Mouse (Mus musculus): ENCODE data around the gene Rgs3. TPM values are rescaled to one million over a fixed set of nuclear protein-coding genes. Genes with fewer than 3 reads are reported as not detected.
A peak's percentile ranks its signal among the peaks of the same experiment; 100 is the strongest.

The Rgs3 gene
- 10 to 100 TPM; 45.4 to 45.5 TPM for total RNA-seq (2021)
- long read RNA-seq, experiment 1, full-length matches to known transcripts, result 12 of 25 reads
- long read RNA-seq, experiment 1, partial matches to known transcripts, result 6 of 25 reads
- long read RNA-seq, experiment 1, other reads (novel, unspliced or antisense), result 7 of 25 reads
- long read RNA-seq, experiment 2, full-length matches to known transcripts, result 18 of 52 reads
- long read RNA-seq, experiment 2, partial matches to known transcripts, result 18 of 52 reads
- long read RNA-seq, experiment 2, other reads (novel, unspliced or antisense), result 16 of 52 reads

GRCm38 (mm10) chr4:62559797-62560329 lies at the start of gene Rgs3:
Gene Rgs3, plus strand, starts transcription at chr4:62559847.
- no peak for DNase-seq (ENCODE audit: low spot score in 2 of 2)

DNA sequence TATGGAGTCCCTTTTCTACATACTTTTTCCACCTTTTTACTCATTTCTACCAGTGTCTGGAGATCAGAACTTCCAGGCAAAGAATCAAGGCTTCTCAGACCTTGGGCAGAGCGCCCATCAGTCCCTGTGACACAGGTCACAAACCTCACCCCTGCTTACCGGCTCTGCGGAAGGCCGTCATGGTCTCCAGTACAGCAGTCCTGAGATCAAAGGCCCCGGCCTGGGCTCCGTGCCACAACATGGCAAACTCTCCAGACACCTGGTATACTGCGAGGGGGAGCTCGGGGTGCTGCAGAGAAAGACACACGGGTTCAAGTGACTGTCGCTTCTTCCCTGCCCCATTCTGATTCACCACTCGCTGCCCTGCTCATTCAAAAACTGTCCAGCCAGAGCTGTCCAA lies 49.7 kb upstream of the Rgs3 start:
- peak in 1 of 2 experiments; percentile 56 for DNase-seq (ENCODE audit: low spot score in 2 of 2)

DNA sequence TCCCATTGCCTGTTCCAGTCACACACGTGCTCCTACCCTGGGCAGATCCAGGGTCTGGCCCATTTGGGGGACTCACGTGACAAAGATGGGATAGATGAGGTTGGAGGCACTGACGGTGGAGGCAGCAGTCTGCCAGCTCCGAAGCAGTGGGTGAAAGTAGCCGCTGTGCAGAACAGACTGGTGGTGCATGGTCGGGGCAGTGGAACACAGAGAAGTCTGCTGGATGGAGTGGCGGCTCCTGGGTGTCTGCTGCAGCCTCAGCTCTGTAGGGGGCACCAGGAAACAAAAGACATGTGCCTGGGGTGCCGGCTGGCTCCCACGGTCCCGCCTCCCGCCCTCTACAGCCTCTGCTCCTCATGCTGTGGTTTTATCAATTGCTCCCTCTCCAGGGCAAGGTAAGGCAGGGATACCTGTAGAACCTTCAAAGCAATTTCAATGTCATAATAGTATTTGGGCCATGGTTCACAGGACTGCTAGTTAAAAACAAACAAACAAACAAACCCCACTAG lies 45.6 kb upstream of the Rgs3 start:
- DNase-seq (ENCODE audit: low spot score in 2 of 2), result no peak

- DNase-seq (ENCODE audit: low spot score in 2 of 2), result no peak
Observed at GRCm38 (mm10) chr4:62514995-62515394, 44.7 kb upstream of the Rgs3 start.

- no peak for DNase-seq (ENCODE audit: low spot score in 2 of 2)
Observed at GRCm38 (mm10) chr4:62515490-62515889, 44.2 kb upstream of the Rgs3 start.

- no peak for DNase-seq (ENCODE audit: low spot score in 2 of 2)
Observed at GRCm38 (mm10) chr4:62516079-62516478, 43.6 kb upstream of the Rgs3 start.

DNA sequence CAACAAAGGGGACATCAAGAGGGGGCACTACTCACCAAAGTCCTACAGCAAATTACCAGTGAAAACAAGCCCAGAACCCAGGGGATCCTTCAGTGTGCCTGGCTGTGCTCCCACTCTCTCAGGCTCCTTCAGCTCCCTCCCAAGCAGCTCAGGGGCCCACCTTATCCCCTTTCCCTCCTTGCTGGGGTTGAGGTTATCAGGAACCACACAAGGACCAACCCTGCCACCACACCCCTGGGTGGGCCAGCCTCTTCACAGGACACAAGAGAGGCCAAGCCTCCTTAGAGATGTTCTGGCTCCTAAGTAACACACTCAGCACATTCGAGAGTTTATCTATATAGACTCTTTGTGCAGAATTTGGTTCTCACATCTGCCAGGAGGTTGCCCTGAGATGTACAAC lies 43.1 kb upstream of the Rgs3 start:
- no peak for DNase-seq (ENCODE audit: low spot score in 2 of 2)

DNA sequence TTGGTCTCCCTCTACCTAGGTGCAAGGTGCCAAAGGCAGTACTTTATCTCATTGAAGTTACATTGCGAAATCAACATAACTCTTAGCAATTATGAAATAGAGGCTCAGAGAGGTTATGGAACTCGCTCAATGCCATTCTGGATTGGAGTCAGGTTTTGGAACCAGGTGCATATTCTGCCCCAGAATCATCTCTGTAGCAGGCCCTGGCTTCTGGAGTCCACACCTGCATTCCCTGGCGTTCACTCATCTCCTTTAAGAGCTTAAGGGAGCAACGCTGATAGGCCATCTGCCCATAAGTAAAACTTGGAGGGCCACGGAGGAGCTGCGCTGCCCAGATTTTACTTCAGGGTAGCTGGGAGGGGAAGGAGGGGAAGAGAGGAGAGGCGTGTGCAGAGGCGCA lies 42.6 kb upstream of the Rgs3 start:
- no peak for DNase-seq (ENCODE audit: low spot score in 2 of 2)

DNA sequence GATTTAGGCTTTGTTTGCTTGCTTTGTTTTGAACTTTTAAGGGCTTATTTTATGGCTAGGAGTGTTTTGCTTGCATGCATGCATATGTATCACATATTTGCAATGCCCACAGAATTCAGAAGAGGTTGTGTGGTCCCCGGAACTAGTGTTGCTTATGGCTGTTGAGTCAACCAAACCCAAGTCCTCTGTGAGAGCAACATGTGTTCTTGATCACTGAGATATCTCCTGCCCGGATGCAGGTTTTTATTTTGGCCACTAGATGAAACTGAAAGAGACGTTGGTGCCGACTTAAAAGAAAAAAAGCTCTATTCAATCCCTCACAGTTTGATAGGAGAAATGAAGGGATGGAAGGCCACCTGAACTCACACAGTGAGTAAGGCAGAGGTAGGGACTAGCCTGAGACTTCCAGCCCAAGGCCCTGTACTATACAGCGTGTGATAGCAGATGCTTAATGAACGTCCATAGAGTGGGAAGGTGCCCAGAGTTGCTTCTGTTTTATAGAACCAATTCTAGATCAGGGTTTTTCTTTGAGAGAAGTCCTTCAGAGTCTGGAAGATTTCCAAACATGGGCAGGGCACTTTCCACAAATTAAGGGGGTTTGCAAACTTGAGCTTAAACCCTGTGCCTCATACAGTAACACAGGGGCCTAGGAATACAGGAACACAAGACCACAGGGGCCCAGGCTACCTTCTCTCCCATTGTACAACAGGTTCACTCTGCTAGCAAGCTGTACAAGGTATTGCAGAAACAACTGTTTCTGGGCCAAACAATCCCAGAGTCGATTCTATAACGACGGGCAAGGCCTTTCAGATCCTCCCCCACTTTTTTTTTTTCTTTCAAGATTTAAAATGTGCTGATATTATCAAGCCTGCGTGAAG lies 41.9 kb upstream of the Rgs3 start:
- DNase-seq (ENCODE audit: low spot score in 2 of 2), result no peak

GRCm38 (mm10) chr4:62518416-62519121 lies 41.1 kb upstream of the Rgs3 start:
- no peak for DNase-seq (ENCODE audit: low spot score in 2 of 2)

GRCm38 (mm10) chr4:62519122-62519848 lies 40.4 kb upstream of the Rgs3 start:
- DNase-seq (ENCODE audit: low spot score in 2 of 2), result no peak

- DNase-seq (ENCODE audit: low spot score in 2 of 2), result peak; percentile 70 to 86
Observed at GRCm38 (mm10) chr4:62519849-62520233, 39.8 kb upstream of the Rgs3 start, which contains the start of gene Alad. Gene Alad, minus strand, starts transcription at chr4:62519918.

GRCm38 (mm10) chr4:62520892-62521400 lies 38.7 kb upstream of the Rgs3 start:
- no peak for DNase-seq (ENCODE audit: low spot score in 2 of 2)

DNA sequence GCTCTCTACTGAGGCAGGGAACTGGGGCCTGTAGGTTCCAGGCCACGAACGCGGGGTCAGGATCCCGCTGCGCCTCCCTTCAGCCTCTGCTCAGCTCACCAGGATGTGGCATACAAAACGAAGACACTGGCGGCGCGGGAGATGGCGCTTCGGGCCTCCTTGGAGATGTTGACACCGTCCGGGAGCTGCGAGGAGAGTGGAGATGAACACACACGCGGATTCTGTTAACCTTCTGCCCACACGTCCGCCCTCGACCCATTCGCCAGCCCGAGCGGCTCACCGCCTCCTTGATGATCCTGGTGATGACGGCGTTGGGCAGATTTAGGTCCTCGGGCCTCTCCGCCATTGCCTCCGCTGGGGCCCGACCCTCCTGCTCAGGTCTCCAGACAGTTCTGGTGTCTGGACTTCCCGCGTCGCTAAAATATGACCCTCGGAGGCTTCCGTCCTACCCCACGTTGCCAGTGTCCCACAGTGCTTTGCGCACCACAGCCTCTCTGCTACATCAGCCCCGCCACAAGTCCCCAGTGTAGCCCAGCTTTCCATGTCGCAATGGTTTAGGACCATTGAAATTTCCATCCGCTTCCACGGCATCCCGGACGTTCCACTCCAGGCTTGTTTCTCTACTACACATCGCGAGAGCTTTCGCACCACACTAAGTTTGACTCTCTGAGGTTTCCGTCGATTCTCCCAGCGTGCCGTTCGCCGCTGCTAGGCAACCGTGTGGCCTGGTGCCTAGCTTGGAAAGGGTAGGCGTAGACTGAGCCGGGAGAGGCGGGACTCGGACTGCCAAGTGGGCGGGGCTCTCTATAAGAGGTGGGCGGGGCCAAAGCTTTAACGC lies 34.8 kb upstream of the Rgs3 start, which contains the start of the genes Pole3 and 4933430I17Rik:
TSS of gene Pole3 (minus strand) at position 418 of the 838 bp plus-strand sequence.
TSS of gene 4933430I17Rik (plus strand) at position 719 of the 838 bp plus-strand sequence.
- DNase-seq (ENCODE audit: low spot score in 2 of 2), result peak; percentile 90 to 97

GRCm38 (mm10) chr4:62525489-62525811 lies 34.2 kb upstream of the Rgs3 start:
- no peak for DNase-seq (ENCODE audit: low spot score in 2 of 2)

DNA sequence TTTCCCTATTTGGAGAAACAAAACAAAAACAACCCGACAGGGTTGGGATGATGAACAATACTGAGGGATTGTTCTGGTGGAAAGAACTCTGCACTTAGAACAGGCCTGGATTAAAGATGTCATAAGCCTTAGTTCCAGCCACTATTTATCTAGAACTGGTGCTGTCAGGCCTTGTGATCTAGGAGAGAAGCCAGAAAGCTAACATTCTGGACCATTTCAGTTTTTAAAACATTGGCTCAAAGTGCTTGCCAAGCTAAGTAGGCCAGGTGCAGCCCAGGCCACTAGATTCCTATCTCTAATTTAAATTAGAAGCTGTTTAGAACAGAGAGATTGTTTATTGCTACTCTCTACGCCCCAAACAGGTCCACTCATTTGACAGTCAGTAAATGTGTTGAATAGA lies 33.4 kb upstream of the Rgs3 start:
- no peak for DNase-seq (ENCODE audit: low spot score in 2 of 2)

DNA sequence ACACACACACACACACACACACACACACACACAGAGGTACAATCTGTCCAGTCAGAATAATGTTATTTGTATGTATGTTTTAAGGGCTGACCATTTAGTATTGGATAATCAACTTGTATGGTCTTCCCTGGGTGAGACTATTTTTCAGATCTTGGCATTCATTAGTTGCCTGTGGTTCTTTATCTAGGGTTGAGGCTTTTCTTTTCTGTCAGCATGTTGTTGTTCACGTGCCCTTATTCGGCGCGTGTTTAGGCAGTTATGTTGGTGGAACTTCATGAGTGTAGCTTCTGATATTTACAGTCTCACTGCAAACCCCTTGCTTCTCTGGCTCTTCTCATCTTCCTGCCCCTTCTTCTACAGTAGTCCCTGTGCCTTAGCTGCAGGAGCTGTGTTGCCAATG lies 32.0 kb upstream of the Rgs3 start:
- no peak for DNase-seq (ENCODE audit: low spot score in 2 of 2)

- no peak for DNase-seq (ENCODE audit: low spot score in 2 of 2)
Observed at GRCm38 (mm10) chr4:62533729-62534128, 25.9 kb upstream of the Rgs3 start.

DNA sequence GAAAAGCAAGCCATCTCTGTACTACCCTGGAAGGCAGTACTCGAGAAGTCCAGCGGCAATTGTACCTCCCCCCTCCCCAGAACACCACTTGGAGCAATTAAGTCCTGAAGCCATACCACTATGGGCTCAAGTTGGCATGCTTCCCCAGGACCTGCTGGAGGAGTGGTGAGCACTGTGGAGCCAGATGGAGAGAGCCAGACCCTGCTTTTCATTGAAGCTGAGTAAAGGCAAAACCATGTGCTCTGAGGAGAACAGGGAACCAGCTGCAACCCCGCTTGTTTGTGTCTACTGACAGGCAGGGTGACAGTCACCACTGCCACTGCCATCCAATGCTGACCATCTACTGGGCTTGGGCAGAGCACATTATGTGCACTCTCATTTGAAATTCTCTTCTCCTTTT lies 17.8 kb upstream of the Rgs3 start:
- no peak for DNase-seq (ENCODE audit: low spot score in 2 of 2)

Data from adrenal gland, postnatal 4 days (tissue).